Mouse (Mus musculus): ENCODE measurements around the gene Mast1. TPM values are rescaled to one million over a fixed set of nuclear protein-coding genes. Genes with fewer than 3 reads are reported as not detected.
A peak's percentile ranks its signal among the peaks of the same experiment; 100 is the strongest.

Mast1 gene
- total RNA-seq (2021): under 1 TPM; 0.20 to 0.45 TPM
- long read RNA-seq, experiment 1: 0 reads
- long read RNA-seq, experiment 2: 0 reads

- DNase-seq: peak; percentile 69
Measured at GRCm38 (mm10) chr8:84936962-84937546, at the start of gene Mast1. Mast1 (minus strand) TSS chr8:84937359.

GRCm38 (mm10) chr8:84986379-84986945, 49.3 kb upstream of the Mast1 start:
- no peak for DNase-seq

GRCm38 (mm10) chr8:84985684-84986378, 48.7 kb upstream of the Mast1 start:
- DNase-seq: peak; percentile 77

GRCm38 (mm10) chr8:84985049-84985683, 48.0 kb upstream of the Mast1 start:
- DNase-seq: no peak

- no peak for DNase-seq
Measured at GRCm38 (mm10) chr8:84984294-84985048, 47.3 kb upstream of the Mast1 start.

- DNase-seq: no peak
Measured at GRCm38 (mm10) chr8:84982499-84983011, 45.4 kb upstream of the Mast1 start.

GRCm38 (mm10) chr8:84981644-84982498, 44.7 kb upstream of the Mast1 start:
- DNase-seq: no peak

- peak; percentile 69 for DNase-seq
Measured at GRCm38 (mm10) chr8:84980622-84981358, 43.6 kb upstream of the Mast1 start.

GRCm38 (mm10) chr8:84979599-84980421, 42.7 kb upstream of the Mast1 start:
- DNase-seq: peak; percentile 80

- peak; percentile 90 for DNase-seq
Measured at GRCm38 (mm10) chr8:84978248-84978940, 41.2 kb upstream of the Mast1 start, which contains the start of gene Junb. Junb (minus strand) TSS chr8:84978718.

GRCm38 (mm10) chr8:84977435-84978247, 40.5 kb upstream of the Mast1 start:
- DNase-seq: peak; percentile 69

GRCm38 (mm10) chr8:84976763-84977434, 39.7 kb upstream of the Mast1 start:
- DNase-seq: peak; percentile 29

- DNase-seq: peak; percentile 92
Measured at GRCm38 (mm10) chr8:84976031-84976762, 39.0 kb upstream of the Mast1 start.

- DNase-seq: peak; percentile 62
Measured at GRCm38 (mm10) chr8:84975434-84975833, 38.3 kb upstream of the Mast1 start.

- DNase-seq: no peak
Measured at GRCm38 (mm10) chr8:84974543-84975142, 37.5 kb upstream of the Mast1 start.
